Mouse (Mus musculus) ES-Bruce4 (cell line): ENCODE data around the gene Shoc2. TPM values are rescaled to one million over a fixed set of nuclear protein-coding genes. Genes with fewer than 3 reads are reported as not detected.

Experiments
- H3K27ac ChIP-seq: 2 replicates; pipeline ENCODE4 v1.5.1; 2012; ENCODE audit warnings: low read length, inconsistent platforms; ENCODE audit not compliant: insufficient read depth
- H3K27me3 ChIP-seq: 2 replicates; pipeline ENCODE4 v1.6.1; 2012; ENCODE audit warnings: mild to moderate bottlenecking, low read length, inconsistent platforms; ENCODE audit not compliant: control insufficient read depth, poor library complexity, insufficient read depth, severe bottlenecking
- H3K36me3 ChIP-seq: 2 replicates; pipeline ENCODE4 v1.6.1; 2012; ENCODE audit warnings: inconsistent platforms, mild to moderate bottlenecking, low read length, moderate library complexity; ENCODE audit not compliant: control insufficient read depth, poor library complexity, insufficient read depth, severe bottlenecking
- H3K4me1 ChIP-seq: one replicate; pipeline ENCODE4 v1.8.1; 2011; ENCODE audit warnings: low read length; ENCODE audit not compliant: control insufficient read depth, insufficient read depth
- H3K4me3 ChIP-seq: 2 replicates; pipeline ENCODE4 v1.5.1; 2011; ENCODE audit warnings: low read depth, mild to moderate bottlenecking, low read length
- H3K9ac ChIP-seq: 2 replicates; pipeline ENCODE4 v1.6.1; 2012; ENCODE audit warnings: low read depth, mild to moderate bottlenecking, inconsistent platforms; ENCODE audit not compliant: poor library complexity, severe bottlenecking
- H3K9me3 ChIP-seq: replicated peaks from 2 replicates; pipeline ENCODE4 v1.6.1; 2012; ENCODE audit warnings: mild to moderate bottlenecking, low read length, inconsistent platforms; ENCODE audit not compliant: control insufficient read depth, poor library complexity, insufficient read depth, severe bottlenecking
- CTCF ChIP-seq: IDR thresholded peaks from one replicate; pipeline ENCODE4 v1.8.1; 2011; ENCODE audit warnings: low read depth, low read length
- EP300 ChIP-seq: IDR thresholded peaks from 2 replicates; pipeline ENCODE4 v1.6.1; 2011; ENCODE audit warnings: low read depth, low read length; ENCODE audit not compliant: insufficient read depth
- POLR2A ChIP-seq: IDR thresholded peaks from one replicate; pipeline ENCODE4 v1.8.1; 2011; ENCODE audit warnings: low read length; ENCODE audit not compliant: insufficient read depth
- polyA plus RNA-seq: library from polyadenylated mRNA; stranded (reverse); fragments of >200 nt; gene quantifications from 2 replicates; pipeline ENCODE4 v1.2.4, GENCODE M21; 2011; ENCODE audit warnings: low read depth; ENCODE audit not compliant: missing spikeins, insufficient read depth, insufficient read length

The Shoc2 gene
- polyA plus RNA-seq, 1 experiment, result 70.4 TPM

DNA sequence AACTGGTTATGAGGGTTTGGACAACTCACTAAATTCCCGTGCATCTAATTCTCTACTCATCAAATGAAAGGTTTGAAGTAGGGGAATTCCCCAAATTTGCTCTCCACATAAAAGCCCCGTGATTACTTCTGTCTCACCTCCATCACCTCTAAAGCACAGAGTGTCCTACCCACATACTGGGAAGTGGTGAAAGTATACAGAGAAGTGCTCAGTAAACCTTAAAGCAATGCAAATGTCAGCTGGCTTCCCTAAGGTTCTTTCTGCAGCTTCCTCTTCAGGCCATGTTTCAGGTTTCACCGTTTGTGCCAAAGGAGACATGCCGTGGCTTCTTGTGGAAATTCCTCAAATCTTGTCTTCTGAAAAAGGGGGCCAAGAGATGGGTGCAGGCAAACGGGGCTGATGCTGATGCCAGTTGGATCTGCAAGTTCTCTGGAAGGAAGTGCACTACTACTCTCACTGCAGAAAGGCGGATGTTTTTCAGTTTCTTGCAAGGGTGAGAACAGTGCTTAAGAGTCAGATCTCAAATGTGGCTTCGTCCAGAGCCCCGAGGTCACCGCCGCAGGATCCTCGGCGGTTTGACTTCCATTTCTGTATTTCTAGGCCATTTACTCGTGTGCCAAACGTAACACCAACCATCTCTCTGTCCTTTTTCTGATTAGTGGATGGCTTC is 44.0 kb upstream of the Shoc2 start:
- Histone ChIP-seq H3K4me1 (no peaks in the 10 kb centered on the region), H3K27ac (no peak overlapping the region), H3K9me3 (no peaks in the 10 kb centered on the region), H3K36me3 (no peaks in the 10 kb centered on the region), H3K27me3 (no peaks in the 10 kb centered on the region), H3K4me3 (no peak overlapping the region), H3K9ac (no peak overlapping the region)
- TF ChIP-seq CTCF (no peak), POLR2A (no peak), EP300 (no peak)

DNA sequence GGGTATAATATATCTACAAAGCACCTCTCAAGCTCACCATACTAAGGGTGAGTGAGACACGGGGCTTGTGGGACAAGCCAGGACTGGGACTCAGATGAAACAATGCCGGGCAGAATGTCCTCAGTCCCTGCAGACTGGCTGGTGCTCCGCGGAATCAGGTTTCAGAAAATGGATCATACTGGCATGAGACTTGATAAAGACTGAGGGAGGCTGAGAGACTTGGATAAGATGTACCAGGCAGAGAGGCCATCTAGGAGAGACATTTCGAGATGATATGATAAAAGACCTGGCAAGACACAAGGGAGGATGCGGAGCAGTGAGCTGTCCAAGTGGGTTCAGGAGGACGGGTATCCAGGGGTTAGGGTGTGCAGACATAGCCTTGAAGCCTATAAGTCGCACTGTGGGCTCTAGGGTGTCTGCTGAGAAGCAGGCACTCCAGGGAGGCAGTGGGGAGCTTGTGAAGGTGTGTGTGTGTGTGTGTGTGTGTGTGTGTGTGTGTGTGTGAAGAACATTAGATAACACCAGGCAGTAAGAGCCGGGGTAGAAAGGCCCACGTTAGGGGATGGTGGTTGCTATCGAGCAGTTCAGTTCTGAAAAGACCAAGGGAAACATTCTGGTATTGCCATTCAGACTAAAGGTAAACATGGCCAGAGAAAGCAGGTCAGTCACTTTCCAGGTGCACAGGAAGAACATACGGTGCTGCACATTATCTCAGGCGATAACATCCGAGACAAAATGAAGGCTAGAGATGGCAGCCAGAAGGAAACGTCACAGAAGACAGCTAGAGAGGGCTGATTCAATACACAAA is 42.0 kb upstream of the Shoc2 start:
- Histone ChIP-seq H3K36me3 (no peaks in the 10 kb centered on the region), H3K9me3 (no peaks in the 10 kb centered on the region), H3K27me3 (no peaks in the 10 kb centered on the region), H3K4me1 (no peaks in the 10 kb centered on the region), H3K4me3 (no peak overlapping the region), H3K9ac (peak overlapping the region; percentile 83), H3K27ac (no peak overlapping the region)
- TF ChIP-seq POLR2A (no peak), CTCF (no peak), EP300 (no peak)

DNA sequence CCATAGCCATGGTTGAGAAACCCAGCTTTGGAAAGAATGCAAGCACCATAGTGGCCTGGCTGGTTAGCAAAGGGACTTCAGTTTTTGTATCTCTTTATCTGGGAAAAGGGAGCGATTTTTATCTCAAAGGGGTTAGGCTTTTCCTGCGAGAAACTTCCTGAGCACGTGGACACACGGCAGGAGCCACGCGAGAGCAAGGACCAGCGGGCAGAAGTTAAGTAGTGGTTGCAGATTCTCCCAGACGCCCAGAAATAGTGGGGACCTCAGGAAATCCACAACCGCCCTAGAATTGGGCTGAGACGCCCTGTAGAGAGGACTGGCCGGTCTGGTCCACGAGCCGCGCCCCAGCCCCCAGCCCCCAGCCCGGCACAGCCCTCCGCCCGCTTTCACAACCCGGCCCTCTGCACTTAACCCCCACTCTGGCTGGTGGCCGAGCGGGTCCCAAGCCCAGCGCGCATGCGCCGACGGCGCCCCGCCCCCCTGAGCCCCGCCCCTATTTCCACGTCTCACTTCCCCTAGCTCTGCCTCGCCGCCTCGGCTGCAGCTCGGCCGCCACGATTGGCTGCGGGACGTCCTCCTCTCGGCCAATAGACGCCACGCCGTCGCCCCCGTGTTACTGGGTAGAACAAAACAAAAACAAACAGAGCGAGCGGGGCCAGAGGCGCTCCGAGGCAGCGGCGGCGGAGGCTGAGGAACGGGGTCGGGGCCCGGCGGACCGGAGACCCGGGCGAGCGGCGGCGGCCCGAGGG is 41.2 kb upstream of the Shoc2 start:
- Histone ChIP-seq H3K27me3 (no peaks in the 10 kb centered on the region), H3K36me3 (no peaks in the 10 kb centered on the region), H3K9me3 (no peaks in the 10 kb centered on the region), H3K4me3 (peak overlapping the region; percentile 89), H3K4me1 (no peaks in the 10 kb centered on the region), H3K9ac (peak overlapping the region; percentile 83), H3K27ac (no peak overlapping the region)
- TF ChIP-seq POLR2A (no peak), EP300 (no peak), CTCF (no peak)

DNA sequence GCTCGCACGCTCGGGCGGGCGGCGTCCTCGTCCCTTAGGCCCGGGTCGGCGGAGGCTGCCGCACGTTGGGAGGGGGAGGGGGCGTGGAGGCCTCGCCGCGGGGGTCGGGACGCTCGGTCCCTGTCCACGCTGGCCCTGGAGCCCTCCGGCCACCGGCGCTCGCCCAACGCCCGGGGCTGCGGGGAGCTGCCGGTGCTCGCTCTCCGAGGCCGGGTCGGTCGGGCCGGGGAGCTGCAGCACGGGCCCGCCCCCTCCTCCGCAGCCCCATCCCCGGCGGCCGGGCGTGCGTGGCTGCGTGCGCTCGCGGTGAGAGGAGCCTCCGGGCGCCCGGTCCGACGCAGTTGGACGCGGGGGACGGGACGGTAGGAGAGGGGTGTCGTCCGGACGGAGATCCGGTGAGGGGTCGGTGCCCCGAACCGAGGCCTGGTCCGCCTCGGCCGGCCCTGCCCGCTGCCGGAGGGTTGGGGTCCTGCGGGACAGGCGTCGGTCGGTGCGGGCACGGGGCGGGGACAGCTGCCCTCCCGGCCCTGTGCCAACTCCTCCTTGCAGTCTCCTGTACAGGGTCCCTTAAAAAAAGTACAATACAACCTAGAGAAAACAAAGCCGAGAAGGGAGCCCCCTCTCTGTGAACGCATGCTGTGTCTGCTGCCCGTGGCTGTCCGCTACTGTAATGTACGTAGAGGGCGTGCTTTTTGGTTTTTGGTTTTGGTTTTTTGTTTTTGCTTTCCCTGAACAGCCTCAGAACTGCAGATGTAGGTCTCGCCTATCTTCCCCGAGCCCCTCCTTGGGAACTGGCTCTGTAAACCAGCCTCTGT is 40.4 kb upstream of the Shoc2 start:
- no peaks in the 10 kb centered on the region for H3K36me3 ChIP-seq
- H3K9me3 ChIP-seq, result no peaks in the 10 kb centered on the region
- H3K27me3 ChIP-seq, result no peaks in the 10 kb centered on the region
- TF ChIP-seq POLR2A (no peak), CTCF (peak; percentile 24)
- peak overlapping the region; percentile 89 for H3K4me3 ChIP-seq
- peak overlapping the region; percentile 83 for H3K9ac ChIP-seq
- no peaks in the 10 kb centered on the region for H3K4me1 ChIP-seq
- no peak overlapping the region for H3K27ac ChIP-seq

DNA sequence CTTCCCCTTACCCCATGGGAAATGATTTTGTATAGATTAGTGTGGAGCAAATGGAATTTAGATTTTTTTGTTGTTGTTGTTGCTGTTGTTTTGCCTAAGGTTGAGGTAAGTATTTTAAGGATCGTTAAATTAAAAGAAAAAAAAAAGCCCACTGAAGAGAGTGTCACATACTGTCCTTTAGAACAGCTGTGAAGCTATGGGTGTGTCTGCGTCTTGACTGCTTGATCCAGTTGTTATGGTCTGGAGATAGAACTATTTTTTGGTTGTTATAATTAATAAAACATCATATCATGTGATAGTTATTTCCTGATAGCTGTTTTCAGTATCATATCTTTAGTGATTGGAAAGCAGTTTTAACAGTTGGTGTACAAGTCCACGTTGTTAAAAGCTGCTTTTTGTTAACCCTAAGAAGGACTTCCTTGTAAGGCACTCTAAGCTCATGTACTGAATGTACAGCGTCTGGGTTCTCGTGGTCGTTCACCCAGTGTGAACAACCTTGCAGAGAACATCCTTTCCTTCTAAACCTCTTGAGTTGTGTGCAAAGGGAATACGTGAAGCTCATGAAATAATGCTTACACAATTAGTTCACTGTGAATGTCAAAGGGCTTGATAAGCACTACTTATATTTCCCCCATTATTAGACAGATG is 39.1 kb upstream of the Shoc2 start:
- Histone ChIP-seq H3K4me3 (no peak overlapping the region), H3K36me3 (no peaks in the 10 kb centered on the region), H3K27ac (no peak overlapping the region), H3K27me3 (no peaks in the 10 kb centered on the region), H3K9ac (no peak overlapping the region), H3K9me3 (no peaks in the 10 kb centered on the region), H3K4me1 (no peaks in the 10 kb centered on the region)
- no peak for TF ChIP-seq CTCF
- no peak for TF ChIP-seq EP300
- TF ChIP-seq POLR2A, result no peak
